Mouse (Mus musculus): ENCODE data around the gene Gm37240.
"Not testable (repeated sequence)": the region's sequence is repeated elsewhere in the genome, so short reads cannot be mapped to it uniquely, and the experiment has no call there.

Gene Gm37240

DNA sequence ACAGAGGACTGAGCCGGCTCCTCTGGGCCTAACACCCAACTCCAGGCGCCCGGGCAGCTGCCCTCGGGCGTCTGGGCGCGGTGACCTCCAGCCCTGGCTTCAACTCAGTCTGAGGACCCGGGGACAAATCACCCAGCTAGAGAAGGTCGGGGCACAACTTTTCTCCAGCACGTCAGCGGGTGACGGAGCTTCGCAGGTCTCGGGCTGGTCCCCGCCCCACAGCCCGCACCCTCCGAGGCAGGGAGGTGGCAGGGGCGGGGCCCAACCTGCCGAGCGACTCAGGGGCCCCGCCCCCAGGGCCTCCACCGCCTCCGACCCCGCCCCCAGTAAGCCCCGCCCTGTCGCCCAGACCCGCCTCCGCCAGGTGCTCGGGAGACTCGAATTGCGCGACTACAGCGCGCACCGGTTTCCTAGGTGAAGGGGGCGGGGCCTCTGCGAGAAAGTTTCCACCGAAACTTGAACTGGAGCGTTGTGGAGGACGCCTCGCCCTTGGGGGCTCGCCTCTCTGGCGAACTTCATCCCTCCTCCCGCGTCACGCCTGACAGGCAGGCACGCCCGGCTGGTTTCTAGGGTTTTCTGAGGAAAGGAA is at the start of gene Gm37240, which contains the start of gene Glt28d2:
Gene Gm37240, minus strand, starts transcription at position 280 of the 589 bp plus-strand sequence.
Gene Glt28d2, minus strand, starts transcription at position 278 of the 589 bp plus-strand sequence.
- peak; percentile 37 for DNase-seq

DNA sequence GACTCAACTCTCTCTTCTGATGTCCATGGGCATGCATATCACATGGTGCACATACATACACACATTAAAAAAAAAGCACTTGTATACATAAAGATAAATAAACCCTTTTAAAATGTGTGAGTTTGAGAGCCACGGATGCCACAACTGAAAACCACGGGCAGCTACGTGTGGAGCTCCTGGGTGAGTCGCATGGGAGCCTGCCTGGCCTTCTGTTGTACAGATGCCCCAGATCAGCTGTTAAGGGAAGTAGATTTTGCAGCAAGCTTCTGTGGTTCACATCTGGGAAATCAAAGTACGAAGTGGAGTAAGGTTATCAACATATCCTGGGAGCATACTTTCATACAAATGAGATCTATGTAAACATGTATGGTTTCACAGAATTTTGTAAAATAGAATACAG is 46.3 kb upstream of the Gm37240 start:
- no peak for DNase-seq

DNA sequence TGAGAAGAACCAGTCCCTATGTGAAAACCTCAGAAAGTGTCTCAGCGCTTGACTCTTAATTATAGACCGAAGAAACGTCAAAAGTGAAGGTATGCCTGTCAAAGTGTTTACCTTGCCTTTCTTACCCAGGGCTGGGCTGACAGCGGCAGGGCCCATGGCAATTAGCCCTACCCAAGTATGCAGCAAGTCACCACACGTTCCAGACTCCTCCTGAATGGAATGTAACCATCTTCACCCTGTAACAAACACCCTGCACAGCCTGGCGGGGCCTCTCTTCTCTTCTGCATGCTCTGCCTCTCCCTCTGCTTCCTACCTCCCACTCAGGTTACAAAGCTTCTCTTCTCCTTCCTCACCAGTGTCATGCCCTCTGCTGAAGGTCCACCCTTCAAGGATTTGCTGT is 44.5 kb upstream of the Gm37240 start:
- DNase-seq: no peak

DNA sequence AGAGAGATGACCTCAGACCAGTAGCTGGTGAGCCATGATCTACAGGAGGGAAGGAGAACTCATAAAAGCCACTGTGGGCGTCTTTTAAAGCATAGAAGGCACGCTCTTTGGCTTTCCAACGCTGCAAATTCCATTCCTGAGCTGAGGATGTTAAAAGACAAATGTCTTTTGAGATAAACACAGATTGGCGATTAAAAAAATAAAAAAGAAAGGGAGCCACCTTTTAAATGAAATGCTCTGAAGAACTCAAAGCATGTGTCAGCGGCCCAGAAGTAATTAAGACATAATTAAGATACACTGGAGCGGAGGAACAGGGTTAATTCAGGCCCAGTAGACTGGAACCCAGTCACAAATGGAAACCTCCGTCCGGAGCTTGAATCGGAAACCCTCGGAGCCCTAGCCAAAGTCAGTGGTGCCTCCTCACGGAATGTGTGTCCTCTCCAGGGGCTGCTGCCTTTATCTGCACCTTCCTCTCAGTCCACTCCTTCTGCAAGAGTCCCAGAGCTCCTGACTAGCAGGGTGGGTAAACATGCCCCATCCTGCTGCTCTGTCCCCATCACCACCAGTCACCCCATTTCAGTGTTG is 43.4 kb upstream of the Gm37240 start:
- DNase-seq: no peak

DNA sequence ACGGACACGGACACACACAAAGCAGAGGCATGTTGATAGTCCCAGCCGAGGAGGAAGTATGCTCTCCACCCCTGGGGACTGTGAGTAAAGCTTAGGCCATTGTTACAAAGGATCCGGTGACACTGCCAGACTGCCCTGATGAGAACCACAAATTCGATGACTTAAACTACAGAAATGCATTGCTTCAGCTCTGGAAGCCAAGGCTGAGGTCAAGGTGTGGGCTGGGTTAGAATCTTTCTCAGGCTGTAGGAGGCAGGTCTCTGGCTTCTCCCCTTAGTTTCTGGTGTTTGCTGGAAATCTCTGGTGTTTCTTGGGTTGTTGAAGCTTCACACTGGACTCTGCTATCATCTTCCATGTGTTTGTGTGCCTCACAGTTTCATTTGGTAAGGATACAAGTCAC is 42.4 kb upstream of the Gm37240 start:
- no peak for DNase-seq

DNA sequence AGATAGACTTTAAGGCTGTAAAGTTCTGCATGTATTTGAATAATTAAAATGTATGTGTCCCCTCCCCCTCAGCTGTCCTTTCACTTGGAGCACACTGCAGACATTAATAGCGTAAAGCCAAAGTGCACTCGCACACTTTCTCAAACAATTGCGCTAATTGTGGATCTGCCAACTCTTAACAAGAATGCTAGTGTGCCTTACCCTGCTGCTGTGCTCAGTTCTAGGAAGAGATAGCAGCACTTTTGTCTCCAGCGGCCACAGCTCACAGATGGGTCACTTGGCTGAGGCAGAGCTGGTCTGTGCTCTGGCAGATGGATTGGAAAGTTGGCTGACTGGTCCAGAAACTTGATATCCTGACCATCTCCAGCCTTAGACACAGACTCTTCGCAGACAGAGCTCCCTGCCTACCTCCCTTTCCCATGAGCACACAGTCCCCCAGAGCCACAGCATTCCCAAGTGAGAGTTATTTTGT is 40.9 kb upstream of the Gm37240 start:
- peak; percentile 87 for DNase-seq

DNA sequence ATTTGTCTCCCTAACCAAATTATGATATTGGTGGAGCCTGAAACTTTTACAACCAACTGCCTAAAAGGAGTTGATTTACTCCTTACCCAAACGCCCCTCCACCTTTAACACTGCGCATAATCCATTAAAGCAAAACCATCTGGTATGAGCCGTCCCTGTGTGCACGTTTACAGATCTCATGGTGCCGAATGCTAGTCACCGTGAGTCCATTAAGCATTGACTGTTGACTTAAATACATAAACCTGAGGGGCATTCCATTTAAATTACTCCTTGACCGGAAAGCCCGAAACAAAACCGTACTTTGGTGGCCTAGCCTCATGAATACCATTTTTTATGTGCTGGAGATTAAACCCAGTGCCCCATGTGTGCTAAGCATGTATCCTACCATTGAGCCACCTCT is 40.0 kb upstream of the Gm37240 start:
- DNase-seq: no peak

DNA sequence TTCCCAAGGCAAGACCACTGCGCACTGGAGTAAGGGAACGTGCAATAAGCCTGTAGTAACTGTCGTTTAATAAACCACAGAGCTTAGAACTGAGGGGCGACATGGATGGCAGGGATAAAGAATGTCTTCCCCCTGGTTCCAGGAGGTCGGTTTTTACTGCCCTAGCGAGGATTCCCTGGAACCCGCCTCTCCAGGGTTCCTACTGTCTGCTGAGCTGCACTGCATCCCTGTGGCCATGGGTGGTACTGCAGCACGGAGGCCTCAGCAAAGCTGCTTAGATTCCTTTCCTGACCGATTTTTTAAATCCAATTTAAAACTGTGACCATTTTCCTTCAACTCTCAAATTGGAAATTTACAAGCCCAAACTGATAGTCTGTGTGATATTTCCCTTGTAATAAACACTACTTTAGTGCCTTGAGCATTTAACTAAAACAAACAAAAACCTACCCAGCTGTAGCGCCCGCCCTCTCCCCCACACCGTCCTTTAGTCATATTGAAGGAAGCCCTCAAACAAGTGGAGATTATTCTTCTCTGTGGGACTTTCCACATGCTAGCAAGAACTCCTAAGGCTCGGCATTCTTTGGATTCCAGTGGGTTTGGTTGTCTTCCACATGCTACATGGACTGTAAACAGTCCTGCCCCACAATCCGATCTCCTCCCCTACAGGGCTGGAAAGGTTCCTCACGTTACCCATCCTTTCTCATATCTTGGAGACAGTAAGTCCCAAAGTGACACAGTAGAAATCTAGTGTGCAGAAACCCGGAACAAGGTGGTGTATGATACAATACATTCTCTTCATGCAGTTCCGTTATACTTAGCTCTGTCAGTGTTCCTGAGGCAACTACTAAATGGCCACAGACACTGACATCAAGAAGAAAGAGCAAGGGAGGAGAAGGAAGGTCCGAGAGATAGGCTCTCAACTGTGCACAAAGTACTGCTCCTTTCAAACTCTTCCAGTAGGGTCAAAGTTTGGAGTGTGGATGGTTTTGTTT is 36.9 kb upstream of the Gm37240 start:
- DNase-seq: peak; percentile 69

DNA sequence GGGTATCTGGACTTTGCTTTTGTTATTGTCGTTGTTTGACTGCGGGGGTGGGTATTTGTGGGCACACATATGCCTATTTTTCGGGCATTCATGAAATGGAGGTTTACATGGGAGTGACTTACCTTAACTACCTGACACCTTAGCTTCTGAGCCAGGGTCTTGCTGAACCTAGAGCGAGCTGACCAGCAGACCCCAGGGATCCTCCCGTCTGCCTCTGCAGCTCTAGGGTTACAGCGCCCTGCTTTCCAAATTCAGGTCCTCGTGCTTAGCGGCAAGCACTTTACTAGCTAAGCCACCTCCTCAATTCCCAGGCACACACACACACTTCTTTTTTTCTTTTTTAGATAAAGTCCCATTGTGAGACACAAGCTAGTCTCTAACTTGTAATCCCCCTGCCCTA is 36.0 kb upstream of the Gm37240 start:
- no peak for DNase-seq

DNA sequence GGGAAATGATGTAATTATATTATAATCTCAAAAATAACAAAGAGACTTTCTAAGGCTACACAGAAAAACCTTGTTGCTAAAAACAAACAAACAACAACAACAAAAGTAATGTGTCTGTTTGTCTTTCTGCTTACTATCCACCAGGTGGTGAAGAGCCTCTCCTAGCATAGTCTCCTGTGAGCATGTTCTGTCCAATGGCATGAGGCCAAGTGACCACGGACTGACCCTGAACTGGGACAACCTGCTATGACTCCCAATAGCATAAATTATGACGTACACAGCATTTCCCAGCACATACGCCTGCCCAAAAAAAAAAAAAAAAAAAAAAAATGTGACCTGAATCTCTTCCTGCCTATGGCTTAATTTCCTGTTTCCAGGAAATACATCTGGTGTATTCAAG is 35.0 kb upstream of the Gm37240 start:
- no peak for DNase-seq

DNA sequence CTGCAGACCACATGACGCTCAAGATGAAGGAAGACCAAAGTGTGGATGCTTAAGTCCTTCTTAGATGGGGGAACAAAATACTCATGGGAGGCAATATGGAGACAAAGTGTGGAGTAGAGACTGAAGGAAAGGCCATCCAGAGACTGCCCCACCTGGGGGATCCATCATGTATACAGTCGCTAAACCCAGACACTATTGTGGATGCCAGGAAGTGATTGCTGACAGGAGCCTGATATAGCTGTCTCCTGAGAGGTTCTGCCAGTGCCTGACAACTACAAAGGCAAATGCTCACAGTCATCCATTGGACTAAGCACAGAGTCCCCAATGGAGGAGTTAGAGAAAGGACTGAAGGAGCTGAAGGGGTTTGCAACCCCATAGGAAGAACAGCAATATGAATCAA is 33.4 kb upstream of the Gm37240 start:
- DNase-seq: not testable (repeated sequence)

DNA sequence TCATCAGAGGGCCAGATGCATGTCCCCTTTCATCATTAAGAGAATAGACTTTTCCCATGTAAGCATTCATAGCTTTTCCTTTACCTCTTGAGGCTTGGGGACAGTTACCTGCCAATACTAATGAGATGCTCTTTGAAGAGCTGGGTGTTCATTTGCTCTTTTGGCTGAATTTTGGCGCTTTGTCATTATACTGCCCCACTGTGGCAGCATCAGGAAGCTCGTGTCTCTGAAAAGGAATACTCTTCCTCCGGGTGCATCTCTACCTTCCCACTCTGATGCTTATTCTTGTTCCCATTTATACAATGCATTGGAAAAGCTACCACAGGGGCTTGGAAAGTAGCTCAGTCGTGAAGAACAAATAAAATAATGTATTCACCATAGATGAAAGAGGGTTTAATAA is 30.3 kb upstream of the Gm37240 start:
- DNase-seq: no peak

DNA sequence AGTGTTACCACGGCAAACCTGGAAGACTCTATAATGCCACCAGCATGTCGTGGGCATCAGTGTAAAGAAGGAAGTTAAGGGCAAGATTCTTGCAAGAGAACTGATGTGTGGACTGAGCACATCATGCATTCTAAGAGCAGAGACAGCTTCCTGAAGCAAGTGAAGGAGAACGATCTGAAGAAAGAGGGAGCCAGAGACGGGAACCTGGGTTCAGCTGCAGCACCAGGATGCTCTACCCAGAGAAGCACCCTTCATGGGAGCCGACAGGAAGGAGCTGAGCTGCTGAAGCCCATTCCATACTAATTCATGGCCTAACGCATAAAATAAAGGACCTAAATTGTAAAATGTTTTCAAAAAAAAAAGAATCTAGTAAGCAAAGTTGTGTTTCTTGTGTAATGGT is 27.5 kb upstream of the Gm37240 start:
- DNase-seq: no peak

DNA sequence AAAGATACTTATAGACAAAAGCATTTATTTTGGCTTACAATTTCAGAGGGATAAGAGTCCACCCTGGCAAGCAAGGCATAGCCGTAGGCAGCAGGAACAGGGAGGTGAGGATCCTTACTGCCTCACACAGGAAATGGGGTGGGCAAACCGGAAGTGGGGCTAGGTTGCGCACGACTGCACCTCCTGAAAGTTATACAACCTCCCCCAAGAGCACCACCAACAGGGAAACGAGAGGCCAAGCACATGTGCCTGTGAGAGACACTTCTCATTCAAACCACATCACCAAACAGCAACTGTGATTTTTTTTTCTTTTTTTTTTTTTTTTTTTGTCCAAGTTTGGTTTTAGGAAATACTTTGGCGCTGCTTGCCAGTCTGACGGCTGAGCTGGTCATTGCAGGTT is 19.8 kb upstream of the Gm37240 start:
- no peak for DNase-seq

DNA sequence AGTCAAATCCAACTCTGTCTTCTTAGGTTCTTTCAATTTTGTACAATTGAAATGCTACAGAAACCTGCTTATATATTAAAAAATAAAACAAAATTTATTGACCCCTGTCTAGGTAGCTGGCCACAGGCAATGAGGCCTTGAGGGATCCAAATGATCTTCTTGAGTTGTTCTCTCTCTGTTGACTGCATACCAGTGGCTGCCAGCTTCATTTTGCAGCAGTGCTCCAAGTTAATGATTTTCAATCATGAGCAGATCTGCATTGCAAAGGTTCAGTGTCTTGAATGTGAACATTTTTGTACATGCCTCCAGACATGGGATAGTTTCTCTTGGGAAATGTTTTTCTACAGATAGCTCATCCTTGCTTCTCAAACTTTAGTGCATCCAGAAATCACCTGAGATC is 17.1 kb upstream of the Gm37240 start:
- no peak for DNase-seq

DNA sequence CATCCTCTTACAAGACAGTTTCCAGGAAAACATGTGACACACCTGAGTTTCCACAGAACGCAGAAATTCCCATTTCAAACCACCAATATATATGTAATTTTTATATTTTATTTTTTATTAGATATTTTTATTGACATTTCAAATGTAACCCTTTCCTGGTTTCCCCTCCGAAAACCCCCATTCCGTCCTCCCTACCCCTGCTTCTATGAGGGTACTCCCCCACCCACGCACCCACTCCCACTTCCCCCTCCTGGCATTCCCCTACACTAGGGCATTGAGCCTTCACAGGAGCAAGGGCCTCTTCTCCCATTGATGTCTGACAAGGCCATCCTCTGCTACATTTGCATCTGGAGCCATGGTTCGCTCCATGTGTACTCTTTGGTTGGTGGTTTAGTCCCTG is 7.7 kb upstream of the Gm37240 start:
- no peak for DNase-seq

DNA sequence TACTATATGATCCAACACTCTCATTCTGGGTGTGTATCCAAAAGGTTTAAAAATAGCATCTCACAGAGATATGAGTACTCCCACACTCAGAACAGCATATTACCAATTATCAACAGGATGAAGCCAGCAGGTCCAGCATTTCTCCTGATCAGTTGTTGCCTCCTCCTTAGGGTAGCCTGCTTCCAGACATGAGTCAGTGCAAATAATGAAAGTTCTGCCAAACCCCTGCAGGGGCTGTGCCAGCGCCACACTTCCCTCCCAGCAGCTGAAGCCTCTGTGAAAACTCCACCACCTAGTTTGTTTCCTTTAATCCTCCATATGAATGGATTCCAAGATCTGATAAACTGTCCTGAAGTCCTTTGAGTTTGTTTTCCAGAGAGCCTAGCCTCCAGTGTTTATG is 4.3 kb upstream of the Gm37240 start:
- peak; percentile 56 for DNase-seq

DNA sequence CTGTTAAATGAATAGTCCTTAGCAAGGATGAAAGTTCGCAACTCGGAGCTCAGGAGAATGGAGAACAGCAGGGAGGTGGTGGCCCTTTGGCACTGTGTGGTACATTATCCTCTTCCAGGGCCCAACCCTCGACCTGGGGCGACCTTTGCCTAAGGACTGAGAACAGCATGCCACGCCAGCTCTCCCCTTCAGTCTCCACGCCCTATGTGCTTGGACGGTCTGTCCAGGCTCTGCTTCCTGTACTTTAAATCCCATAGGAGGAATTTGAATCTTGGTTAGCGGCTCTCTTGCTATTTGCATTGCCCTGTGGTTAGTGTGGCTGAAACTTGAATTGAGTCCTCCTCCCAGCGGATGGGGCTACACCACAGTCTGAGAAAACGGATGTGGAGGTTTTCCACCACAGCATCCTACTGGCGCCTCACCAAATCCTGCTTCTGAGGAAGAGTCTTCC is 928 bp upstream of the Gm37240 start:
- no peak for DNase-seq

DNA sequence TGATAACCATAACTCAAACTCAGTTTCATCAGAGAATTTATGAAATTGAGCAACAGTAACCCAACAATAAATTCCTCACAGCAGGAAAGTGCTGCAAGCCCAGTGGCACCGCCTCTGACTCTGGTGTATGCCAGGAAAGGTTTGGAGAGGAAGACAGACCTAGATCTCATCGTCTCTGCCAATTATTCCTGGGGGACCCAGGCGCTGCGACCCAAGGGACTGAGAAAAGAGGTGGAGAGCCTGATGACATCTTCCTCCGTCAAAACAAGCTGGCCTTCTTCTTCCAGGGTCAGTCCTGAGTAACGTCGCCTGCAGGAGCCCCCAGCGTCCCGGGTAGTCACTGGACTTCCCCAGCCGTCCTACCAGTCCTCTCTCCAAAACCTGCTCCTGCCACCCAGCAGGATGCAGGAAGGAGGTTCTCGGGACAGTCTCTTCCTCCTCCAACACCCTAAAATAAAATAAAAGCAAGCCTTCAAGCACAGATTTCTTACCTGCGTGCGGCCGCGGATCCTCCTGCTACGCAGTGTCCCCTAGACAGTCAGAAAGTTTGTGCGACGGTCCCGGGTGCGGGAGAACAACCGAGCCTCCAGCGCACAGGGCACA is 581 bp downstream of the Gm37240 start:
- DNase-seq: no peak

DNA sequence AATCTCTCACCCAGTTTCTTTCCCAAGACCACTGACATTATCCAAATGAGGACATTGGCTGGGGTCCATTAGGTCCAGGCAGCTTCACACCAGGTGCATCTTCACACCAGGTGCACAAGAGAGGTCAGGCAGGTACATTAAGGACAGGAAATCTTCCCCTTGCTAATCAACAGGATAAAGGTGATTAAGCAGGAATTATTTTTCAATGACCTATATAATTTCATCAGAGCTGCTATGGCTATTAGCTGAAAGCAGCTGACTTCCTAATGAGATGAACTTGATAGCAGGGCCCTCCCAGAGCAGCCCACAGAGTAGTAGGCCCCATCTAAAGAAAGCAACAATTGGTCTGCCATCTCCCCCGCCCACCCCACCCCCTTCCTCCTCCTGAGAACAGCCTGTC is 1.4 kb downstream of the Gm37240 start:
- DNase-seq: no peak

DNA sequence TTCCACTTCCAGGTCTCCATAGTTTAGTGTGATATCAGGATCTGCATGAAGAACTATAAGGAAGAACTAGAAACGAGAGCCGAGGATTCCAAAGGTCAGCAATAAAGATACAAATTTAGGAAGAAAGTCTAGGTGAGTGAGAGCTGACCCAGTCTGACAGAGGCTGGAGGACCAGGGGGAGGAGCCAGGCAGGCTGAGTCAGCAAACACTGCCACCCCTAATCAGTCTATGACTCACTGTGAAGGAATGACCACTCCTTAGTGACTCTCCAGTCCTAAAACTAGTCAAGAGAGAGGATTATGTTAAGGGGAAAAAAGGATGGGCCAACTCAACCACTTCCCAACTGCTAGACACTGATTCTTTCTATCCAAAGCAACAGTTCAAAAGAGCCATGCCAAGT is 6.6 kb downstream of the Gm37240 start:
- no peak for DNase-seq

DNA sequence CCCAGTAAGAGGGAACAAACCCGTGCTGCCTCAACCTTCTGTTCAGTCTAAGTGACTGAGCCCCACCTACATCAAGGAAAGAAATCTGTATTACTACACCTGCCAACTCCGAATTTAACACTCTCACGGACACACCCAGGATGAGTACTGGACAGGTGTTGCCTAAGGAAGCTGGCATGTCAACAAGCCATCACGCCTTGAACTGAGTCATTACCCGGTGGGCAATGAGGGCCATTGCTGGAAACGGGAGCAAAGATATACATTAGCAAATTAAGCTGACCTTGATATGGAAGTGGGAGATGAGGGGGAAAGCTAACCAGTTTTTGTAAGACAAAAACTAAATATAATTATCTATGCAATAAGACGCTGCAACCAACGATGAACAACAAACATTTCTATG is 7.2 kb downstream of the Gm37240 start:
- no peak for DNase-seq

DNA sequence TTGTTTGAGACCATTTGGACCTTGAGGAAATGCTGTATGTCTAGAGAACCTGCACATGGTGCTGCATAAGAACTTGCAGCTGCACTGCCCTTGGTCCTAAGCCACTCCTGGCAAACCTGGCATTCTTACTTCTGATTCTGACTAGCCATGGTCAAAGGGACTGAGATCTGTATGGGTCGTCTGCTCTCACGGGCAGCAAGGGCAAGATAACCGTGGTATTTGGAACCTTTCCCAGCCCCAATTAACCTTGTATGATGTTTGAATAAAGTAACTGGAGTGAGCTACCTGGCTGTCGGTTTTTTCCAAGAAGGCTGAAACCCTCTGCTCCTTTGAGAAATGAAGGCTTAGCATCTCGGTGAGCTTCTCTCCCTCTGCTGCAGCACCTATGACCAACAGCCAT is 8.4 kb downstream of the Gm37240 start:
- no peak for DNase-seq

All from layer of hippocampus, adult 9-11 months (tissue).